Mouse (Mus musculus) induced T-regulatory cell, adult 2 months (primary cell): ENCODE measurements around the gene Txndc16.

Source experiments
- DNase-seq: peaks from one replicate; pipeline ENCODE4 v3.0.0-alpha.2; 2012; ENCODE audit warnings: low read depth

The Txndc16 gene

DNA sequence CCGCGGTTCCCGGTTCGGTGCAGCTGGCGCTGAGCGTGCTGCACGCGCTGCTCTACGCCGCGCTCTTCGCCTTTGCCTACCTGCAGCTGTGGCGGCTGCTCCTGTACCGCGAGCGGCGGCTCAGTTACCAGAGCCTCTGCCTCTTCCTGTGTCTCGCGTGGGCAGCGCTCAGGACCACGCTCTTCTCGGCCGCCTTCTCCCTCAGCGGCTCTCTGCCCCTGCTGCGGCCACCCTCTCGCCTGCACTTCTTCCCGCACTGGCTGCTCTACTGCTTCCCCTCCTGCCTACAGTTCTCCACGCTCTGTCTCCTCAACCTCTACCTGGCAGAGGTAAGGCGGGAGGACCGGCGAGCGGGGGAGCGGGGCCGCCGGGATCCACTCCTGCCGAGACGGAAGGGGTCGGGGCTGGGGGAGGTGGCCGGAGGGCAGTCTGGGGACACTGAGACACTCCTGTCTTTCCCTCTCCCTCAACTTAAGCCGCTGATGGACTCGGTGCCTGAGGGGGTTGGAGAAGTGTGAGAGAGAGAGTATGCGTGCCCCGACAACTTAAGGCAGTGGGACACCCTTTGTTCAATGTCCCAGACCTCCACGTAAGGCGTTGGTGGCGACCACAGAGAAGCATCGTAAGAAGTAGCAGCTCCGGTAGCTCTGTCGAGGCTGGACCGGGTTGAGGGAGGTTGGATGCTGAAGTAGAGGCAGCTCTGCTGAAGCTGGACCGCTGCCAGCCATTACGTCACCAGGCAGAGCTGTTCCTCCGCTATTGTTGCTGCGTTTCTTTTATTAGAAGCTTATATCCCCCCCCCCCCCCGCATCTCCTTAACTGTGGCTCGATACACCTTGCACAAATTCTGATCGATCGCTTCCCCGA, at the start of gene Txndc16:
Gene Txndc16, minus strand, starts transcription at position 239 of the 867 bp plus-strand sequence.
- peak; percentile 87 for DNase-seq

DNA sequence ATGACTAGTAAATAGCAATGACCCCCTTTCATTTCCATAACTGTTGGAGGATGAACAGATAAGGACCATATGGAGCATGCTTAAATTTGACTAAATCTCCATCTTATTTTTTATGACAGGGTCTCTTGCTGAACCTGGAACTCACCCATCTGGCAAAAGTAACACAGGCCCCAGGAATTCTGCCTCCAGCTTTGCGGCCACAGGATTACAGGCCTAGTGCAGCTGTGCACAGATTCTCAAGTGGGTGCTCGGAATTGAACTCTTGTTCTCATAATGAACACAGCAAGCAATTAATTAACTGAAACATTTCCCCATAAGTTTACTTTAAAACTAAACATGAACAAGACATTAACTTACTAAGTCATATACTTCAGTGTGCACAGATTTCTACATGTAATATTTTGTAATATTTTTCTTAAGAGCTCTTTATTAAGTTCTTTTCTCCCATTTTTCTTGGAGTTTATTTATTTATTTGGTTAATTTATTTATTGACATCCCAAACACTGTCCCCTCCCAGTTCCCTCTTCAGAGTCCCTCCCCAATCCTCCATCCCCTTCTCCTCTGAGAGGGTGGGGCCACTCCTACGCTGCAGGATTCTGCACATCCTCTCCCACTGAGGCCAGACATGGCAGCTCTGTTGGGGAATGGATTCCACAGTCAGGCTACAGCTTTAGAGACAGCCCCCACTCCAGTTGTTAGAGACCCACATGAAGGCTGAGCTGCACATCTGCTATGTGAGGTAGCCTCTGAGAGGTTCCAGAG, 43.9 kb upstream of the Txndc16 start:
- DNase-seq: no peak

DNA sequence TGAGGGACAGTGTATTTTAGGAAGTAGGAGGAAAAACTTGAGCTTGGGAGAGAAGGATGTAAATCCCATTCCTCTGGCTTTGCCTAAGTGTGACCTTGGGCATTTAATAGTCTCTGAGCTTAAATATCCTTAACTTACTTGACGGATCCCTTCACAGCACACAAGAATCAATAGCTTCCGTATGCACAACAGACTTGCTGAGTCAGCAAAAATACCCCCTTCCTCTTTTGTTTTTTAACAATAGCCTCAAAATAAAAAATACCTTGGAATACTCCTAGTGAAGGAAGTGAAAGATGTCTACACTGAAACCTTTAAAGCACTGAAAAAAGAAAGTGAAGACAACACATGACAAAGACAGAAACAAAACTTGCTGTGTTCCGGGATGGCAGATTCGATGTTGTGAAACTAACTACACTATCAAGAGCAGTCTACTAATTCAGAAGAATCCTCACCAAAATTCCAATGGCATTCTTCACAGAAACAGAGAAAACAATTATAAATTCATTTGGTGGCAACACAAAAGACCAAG, 31.5 kb upstream of the Txndc16 start:
- no peak for DNase-seq

DNA sequence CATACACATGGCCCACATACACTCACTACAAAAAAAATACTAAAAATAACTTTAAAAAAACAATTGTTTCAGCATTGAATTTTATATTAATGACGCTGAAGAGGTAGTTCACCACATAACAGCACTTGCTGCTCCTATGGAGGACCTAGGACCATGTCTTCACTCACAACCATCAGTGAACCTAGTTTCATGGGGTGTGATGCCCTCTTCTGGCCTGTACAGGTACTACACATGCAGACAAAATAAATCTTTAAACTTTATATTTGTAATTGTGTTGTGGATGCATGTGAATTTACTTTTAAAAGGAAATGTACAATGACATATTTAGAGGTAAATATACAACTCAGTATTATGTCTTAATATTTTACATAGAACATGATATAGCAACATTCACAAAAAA, 21.5 kb upstream of the Txndc16 start:
- peak; percentile 45 for DNase-seq

DNA sequence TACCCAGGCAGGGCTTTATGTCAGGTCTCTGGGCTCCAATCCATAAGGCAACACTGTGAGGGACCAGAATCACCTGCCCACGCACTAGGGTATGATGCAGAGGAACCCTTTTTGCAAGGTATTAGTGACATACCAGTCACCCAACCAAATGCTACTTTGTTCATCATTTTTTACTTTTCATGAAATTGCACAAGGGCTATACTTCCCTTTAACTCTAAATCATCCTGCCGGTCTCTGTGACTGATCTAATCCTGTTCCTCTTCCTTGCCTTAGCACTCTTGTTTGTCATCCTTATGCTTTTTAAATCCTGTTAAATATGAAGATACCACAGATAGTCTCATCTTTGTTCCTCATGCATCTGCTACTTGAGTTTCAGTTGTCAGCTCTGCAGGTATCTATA, 18.9 kb upstream of the Txndc16 start:
- no peak for DNase-seq

DNA sequence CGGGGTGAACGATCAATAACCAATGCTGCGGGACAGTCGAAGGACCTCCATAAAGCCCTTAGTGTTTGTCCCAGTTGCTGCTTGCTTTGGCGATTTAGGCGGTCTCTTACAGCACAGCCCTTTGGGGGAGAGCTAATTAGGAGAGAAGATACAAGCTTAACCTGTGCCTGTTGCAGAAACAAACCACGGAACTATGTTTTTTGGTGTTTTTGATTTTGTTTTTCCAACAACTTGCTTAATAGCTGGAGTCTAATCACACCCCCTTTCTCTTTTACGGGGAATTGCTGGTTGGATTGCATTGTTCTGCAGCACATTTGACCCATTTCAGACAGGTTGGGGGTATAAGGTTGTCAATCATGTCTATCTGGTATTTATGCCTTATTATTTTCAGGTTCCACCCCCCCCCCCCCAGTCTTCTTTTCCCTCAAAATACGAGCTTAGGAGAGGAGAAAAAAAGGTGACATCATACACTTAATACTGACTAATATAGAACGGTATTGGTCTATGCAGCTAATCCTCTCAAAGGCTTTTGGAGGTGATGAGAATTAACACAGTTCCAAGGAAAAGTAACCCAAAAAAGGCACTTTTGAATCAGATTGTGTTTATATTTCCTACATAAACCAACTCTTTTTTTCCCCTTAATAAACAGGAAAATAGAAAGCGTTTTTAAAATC, 966 bp upstream of the Txndc16 start:
- DNase-seq: no peak

DNA sequence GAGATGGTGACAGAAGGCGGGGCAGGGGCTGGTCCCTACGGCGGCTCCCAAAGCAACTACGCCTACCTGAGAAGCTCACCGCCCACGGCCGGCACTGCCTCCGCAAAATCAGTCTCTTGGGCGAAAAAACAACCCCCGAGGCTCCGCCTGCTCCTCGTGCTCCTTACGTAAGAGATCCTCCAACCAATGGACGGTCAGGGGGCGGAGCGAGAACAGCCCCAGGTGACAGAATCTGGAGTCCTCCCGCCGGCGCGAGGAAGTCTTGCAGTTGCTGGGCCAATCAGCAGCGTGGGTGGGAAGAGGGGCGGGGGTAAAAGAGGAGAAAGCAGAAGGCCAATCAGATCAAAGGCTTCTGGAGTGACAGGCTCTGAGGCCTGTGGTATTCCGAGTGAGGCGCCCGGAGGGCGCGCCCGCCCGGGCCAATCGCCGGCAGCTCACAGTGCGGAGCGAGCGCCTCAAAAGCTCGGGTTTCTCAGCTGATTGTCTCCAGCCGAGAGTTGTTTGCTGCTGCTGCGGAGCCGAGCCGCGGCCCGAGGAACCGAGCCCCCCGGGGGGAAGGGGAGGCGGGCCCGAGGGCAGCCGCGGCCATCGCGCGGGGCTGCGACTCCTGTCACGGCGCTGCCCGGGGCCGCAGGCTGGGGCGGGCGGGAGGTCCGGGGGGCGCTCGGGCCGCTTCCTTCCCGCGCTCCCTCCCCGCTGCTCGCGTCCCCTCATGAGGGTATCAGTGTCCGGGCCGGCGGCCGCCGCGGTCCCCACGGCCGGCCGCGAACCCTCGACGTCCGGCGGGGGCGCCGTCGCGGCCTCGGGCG, 643 bp downstream of the Txndc16 start, which contains the start of gene Gpr137c:
Gene Gpr137c, plus strand, starts transcription at position 437 of the 809 bp plus-strand sequence.
- DNase-seq: peak; percentile 100

DNA sequence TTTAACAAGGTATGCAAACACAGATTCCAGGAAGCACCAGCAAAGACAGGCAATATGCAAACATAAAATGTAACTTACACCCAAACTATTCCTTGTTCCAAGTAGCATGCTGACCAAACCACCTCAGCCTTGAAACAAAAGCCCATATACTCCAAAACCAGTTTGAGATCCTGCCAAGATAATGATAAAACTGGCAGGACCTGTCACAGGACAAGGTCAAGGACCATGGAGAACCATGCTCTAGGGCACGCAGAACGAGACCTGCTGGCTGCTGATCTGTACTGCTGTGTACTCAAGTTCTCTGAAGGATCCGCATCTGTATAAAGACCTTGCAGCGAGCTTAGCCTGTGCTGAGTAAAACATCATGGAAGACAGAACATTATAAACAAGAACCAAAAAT, 2.4 kb downstream of the Txndc16 start:
- DNase-seq: no peak

DNA sequence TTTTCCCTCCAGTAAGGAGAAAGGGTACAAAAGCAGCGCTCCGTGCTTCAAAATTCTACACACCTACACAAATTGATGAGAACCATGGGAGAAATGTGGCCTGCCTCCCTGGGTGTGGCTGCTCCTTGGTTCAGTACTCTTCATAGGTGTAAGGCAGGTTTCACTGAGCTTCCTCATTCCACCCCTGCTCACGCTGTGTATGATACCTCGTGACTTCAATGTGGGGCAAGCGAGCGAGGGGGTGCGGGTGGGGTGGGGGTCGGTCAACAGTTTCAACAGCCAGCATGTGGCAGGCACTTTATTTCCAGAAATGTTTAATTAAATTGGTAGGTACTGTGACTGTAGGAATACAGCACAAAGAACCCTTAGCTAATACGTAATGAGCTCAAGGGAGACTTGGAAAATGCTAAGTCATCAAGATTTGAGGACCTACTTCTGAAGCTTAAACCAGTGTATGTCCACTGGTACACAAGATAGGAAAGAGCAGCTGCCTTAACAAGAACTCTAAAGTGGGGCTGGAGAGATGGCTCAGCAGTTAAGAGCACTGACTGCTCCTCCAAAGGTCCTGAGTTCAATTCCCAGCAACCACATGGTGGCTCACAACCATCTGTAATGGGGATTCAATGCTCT, 3.3 kb downstream of the Txndc16 start:
- no peak for DNase-seq

DNA sequence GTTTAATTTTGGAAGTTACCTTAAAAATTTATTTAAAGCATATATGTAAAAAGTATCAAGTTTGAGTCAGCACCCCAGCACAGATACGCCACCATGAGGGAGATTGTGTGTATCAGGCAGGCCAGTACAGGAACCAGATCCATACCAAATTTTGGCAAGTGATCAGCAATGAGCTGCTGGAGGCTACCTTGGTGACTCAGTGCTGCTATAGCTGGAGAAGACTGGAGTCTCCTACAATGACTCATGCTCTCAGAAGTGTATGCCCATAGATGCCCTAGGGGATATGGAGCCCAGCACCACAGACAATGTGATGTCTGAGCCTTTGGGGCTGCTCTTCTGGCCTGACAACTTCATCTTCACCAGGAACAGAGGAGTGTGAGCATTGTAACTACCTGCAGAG, 8.7 kb downstream of the Txndc16 start:
- no peak for DNase-seq

DNA sequence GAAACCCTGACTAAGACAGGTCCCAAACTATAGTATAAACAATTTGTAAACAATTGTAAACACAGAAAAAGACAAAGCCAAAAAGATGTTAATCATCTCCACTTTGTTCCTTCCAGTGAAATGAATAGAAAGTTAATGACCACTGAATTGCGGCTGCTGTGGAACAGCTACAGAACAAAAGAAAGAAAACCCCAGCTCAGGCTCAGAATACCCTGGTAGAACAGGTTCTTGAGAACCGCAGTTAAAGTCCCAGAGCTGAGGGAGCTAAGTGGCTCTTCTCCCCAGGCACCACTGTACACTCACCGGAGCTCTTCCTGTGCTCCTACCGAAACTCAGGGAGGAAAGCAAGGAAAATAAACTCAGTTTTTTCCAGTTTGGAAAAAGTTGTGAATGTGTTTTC, 9.4 kb downstream of the Txndc16 start:
- no peak for DNase-seq

DNA sequence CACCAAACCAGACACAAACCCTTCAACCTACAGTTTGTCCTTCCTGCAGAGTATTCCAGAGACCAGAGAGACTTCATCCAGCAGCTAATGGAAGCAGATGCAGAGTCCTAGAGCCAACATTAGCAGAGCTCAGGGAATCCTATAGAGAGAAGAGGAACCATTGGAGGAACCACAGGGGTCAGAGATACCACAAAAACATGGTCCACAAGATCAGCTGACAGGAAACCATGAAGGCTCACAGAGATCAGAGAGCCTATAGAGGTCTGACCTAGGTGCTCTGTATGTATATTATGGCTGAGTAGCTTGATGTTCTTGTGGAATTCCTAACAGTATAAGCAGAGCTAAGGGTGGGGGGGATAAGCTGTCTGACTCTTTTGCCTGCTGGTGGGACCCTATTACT, 19.5 kb downstream of the Txndc16 start:
- no peak for DNase-seq

DNA sequence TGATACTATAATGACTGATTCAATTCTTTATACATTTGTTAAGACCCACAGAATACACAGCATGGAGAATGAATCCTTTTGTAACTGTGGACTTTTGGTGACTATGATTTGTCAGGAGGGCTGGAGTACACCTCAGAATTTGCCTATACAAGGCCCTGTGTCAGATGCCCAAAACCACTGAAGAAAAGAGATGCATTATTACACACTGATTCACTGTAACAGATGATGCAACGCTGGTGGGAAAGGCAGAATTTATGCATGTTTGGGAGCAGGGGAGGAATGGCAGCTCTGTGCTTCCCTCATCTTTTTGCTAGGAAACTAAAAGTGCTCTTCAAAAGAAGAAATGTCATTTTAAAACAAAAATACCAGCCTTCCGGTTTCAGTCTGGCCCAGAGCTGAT, 29.1 kb downstream of the Txndc16 start:
- DNase-seq: no peak

DNA sequence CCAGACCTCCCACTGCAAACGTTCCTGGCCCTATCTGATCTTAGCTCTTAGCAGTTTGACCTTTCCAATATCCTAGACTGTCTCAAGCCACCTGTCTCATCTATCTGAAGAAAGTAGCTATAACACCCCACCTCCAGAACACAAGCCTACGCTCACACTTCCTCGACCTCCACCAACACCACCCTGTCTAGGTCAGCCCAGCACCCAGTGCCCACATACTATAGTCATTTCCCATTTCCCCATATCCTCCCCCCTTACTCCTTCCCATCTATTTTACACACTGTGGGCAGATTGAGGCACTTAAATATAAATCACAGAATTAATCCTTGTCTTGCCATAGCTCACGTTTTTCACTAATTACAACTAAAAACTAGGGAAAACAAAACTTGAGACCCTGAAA, 38.5 kb downstream of the Txndc16 start:
- no peak for DNase-seq

DNA sequence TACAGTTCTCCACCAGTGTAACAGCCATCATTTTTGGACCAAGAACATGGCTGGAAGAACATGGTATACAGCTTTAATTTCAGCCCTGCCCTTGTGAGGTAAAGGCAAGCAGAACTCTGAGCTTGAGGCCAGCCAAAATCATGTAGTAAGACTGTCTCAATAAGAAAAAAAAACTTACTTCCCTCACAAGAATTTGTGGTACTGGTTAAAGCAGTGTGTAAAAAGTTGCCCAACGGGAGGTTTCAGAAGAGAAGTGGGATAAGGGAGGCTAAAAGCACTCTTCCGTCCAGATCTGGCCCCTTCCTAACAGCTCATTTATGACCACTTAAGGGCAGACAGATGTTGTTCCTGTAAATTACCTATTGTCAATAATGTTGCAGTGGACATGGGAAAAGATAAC, 40.5 kb downstream of the Txndc16 start:
- no peak for DNase-seq

DNA sequence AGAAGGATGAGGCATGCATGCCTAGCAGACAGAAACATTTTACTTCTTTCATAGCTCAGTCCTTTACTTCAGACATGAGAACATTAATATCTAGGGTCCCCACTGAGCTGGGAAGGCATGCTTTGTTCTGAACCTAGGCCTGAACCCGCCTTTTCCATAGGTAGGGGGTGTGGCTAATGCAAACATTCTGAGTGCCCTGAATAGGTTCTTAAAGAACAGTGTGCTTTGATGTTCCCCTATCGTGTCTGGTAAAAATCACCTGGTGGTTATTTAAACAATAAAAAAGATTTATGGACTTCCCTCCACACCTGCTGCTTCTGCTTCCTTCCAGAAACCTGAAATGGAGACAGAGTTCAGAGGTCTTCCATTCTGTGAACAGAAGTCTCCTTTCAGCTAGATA, 40.9 kb downstream of the Txndc16 start:
- DNase-seq: no peak

DNA sequence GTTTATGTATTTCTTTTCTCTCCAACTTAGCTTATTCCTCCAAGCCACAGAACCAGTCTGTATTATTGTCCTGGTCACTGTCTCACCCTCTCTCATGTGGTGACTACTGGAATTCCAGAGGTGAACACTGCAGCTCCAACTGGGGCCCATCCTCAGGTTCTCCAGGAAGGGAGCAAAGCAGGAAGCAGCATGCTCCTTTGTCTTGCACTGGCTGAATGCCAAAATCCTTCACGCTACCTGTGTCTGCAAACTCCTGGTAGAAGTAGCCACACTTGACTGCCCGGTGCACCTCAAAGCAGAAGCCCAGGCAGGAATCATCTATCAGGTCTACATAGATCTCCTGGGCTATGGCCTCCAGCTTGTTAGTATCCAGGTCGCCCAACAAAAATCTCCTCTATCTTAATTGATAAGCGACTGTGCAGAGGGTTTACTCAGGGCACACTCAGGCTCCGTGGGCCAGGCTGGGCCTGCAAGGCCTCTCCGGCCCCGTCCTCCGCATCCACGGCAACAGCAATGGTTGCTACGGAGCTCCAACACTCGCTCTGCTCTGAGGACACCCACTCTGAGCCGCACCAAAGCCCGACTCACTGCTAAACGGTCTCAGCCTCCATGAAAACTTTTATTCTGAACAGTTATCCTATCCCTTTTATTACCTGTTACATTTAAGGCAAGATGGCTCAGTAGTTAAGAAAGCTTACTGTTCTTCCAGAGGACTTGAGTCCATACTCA, 45.0 kb downstream of the Txndc16 start:
- DNase-seq: no peak

DNA sequence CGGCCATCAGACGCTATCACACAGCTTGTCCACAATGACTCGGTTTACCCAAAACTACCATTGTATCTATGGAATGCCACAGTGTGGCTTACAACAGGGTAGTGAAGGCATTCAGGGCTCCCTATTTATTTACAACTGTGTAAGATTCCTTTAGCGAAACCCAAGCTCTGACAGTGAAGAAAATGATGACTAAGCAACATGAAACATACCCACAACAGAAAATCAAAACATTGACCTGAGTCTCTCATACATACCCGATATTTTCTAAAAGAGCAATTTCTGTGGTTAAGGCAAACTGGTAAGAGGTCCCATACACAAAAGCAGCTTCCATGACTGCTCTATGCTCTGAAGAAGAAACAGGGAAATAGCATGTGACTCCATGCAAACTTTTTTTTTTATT, 47.9 kb downstream of the Txndc16 start:
- no peak for DNase-seq

DNA sequence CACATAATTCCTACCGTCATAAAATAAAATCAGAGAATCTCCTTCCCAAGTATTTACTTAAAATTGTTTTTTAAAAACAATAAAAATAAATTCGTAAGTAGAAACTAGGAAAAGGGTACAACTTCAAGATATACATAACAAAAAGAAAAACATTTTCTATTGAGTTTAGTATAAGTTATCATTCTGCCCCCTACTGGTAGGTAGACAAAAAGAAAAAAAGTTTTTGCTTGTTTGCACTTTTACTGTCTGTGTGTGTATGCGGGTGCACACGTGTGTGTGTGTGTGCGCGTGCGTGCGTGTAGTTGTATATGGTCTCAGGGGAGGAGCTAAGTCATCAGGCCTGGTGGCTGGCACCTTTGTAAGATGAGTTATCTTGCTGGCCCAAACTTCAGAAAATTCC, 52.8 kb downstream of the Txndc16 start:
- DNase-seq: peak; percentile 22

DNA sequence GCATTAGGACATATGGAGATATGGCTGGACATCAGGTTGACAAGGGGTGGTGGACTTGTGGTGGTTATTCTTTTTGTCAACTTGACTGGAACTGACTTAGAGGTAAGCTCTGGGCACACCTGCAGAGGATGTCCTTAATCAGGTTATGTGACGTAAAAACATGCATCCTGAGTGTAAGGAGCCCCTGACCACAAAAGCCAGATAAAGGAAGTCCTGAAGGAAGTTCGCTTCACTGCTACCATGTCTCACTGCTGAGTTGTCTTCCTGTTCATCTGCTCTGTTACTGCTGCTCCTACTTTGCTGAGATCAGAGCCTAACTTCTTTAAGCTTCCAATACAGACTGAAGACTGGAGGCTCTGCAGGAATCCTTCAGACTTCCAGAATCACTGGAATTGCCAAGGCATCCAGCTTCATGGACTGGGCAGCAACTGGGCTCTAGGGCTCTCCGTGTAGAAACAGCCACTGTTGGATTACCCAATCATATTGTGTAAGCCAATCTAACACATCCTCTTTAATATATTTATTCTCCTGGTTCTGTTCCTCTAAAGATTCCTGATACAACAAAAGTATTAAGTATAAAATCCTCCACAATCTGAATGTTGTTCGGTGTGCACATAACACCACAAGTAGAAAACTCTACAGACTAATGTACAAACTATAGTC, 64.5 kb downstream of the Txndc16 start:
- DNase-seq: peak; percentile 52
